Mouse (Mus musculus) liver, embryonic 16.5 days (tissue): ENCODE results near the gene Brd3. TPM values are rescaled to one million over a fixed set of nuclear protein-coding genes. Genes with fewer than 3 reads are reported as not detected.
A peak's percentile ranks its signal among the peaks of the same experiment; 100 is the strongest.
"Not testable (repeated sequence)": the region's sequence is repeated elsewhere in the genome, so short reads cannot be mapped to it uniquely, and the experiment has no call there.

Experiments
- ATAC-seq: fragments of 200-750 bp; cut with Nextera tagmentation; 2 replicates; pipeline ENCODE4 v1.8.0; 2017; ENCODE audit warnings: low read depth, mild to moderate bottlenecking, moderate number of reproducible peaks, moderate library complexity
- H3K27ac ChIP-seq: fragments of 300-500 bp; sonication (generic); 2 replicates; pipeline ENCODE4 v1.5.1; 2014; ENCODE audit warnings: mild to moderate bottlenecking, low read length
- H3K27me3 ChIP-seq: fragments of 300-500 bp; sonication (generic); 2 replicates; pipeline ENCODE4 v1.6.1; 2014; ENCODE audit warnings: low read depth, low read length, mixed read lengths; ENCODE audit not compliant: control insufficient read depth, insufficient read depth
- H3K36me3 ChIP-seq: fragments of 300-500 bp; sonication (generic); 2 replicates; pipeline ENCODE4 v1.6.1; 2014; ENCODE audit warnings: mild to moderate bottlenecking; ENCODE audit not compliant: control insufficient read depth, insufficient read depth
- H3K4me1 ChIP-seq: fragments of 300-500 bp; sonication (generic); 2 replicates; pipeline ENCODE4 v1.6.1; 2014; ENCODE audit warnings: low read depth, low read length, mixed read lengths; ENCODE audit not compliant: control insufficient read depth
- H3K4me2 ChIP-seq: fragments of 300-500 bp; sonication (generic); 2 replicates; pipeline ENCODE4 v1.6.1; 2014; ENCODE audit warnings: low read depth, low read length, mixed read lengths
- H3K4me3 ChIP-seq: fragments of 300-500 bp; sonication (generic); 2 replicates; pipeline ENCODE4 v1.5.1; 2014; ENCODE audit warnings: low read depth, mild to moderate bottlenecking, low read length
- H3K9ac ChIP-seq: fragments of 300-500 bp; sonication (generic); 2 replicates; pipeline ENCODE4 v1.6.1; 2014; ENCODE audit warnings: low read depth, low read length
- H3K9me3 ChIP-seq: fragments of 300-500 bp; sonication (generic); replicated peaks from 2 replicates; pipeline ENCODE4 v1.6.1; 2016; ENCODE audit warnings: low read length; ENCODE audit not compliant: control insufficient read depth
- WGBS: fragments of 180-500 bp; shearing (Covaris S2); extraction: QIAGEN DNeasy Blood & Tissue Kit; methylation state at CpG from one replicate; pipeline ENCODE4 v1.1.7; 2014; ENCODE audit not compliant: insufficient replicate concordance; 5-methylcytosine and 5-hydroxymethylcytosine counted together
- polyA plus RNA-seq: library from polyadenylated mRNA; unstranded; fragments of >200 nt; fragmentation: Nextera tagmentation; extraction: Ambion mirVana; gene quantifications from 2 replicates; pipeline ENCODE4 v1.2.1, GENCODE M21; 2015

The Brd3 gene
- polyA plus RNA-seq, 1 experiment from 2014 or later: 24.3 TPM

DNA sequence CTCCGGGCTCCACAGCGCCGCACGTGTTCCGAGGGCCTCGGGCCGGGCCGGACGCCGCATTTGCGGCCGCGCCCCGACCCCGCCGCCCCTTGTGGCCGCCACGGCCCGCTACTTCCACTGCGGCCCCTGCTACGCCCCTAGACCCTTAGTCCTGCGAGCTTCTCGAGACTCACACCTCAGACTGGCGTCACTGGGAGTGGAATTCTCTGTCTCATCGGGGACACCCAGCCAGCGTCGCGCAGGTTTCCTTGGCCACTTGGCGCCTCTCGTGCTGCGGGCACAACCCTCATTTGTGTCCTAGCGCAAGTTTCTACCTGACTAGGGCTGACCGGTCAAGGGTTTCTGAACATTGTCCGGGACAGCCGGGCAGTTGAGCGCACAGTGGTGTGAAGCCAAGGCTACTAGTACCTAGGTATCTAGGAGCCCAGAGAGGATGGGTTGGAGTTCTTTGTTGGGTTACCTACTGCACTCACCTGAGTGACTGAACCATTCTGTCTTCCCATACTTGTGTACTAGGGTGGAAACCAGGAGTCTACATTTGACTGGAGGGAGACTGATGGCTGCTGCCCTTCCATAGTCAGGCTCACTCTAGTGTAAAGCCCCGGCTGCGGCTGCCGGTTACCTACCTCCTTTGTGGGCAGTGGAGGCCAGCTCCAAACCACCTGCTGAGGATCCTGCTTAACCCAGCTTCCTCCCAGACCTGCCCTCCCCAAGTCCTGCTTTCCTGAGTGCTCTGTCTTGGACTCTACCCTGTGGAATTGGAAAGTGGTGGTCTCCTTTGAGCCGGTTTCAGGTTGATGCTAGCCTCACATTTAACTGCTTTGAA, 8.1 kb upstream of the Brd3 start:
- peaks cover 20% of the 10 kb centered on the region for H3K36me3 ChIP-seq
- peak overlapping the region; percentile 90 for H3K9ac ChIP-seq
- no peaks in the 10 kb centered on the region for H3K27me3 ChIP-seq
- peak; percentile 20 for ATAC-seq
- H3K4me1 ChIP-seq: peaks cover 29% of the 10 kb centered on the region
- WGBS: under 1% methylated on average over 35 of the region's 40 CpGs
- peak overlapping the region; percentile 93 for H3K4me3 ChIP-seq
- H3K4me2 ChIP-seq: peak overlapping the region; percentile 96
- peak overlapping the region; percentile 78 for H3K27ac ChIP-seq
- H3K9me3 ChIP-seq: no peaks in the 10 kb centered on the region

DNA sequence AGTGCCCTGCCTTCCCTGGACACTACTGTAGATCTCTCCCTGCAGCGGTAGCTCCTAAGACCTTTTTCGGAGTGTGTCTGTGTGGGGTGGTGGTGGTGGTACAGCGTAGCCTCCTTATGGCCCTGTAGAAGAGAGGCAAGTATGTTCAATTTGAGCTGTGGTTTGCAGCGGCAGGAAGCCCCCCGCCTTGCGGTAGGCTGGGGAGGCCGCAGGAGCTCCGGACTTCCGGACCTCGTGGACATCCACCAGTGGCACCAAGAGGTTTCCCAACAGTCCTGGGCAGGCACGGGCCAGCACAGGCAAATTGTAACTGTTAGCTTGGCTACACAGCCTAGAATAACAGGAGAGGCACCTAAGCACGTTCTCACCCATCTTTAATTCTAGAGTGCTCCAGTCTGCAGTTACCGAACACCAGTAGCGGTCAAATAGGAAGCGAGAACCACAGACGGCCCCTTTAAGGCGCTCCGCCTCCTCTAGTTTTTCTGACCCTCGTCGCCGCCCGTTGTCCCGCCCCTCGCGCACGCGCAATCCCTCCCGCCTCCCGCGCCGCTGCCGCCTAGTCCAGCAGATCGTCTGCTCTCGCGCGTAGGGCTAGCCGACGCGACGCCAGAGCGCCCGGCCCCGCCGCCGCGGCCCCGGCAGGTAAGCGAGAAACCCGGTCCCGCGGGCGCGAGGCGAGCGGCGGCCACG, 7.3 kb upstream of the Brd3 start, which contains the start of gene Wdr5:
Gene Wdr5, plus strand, starts transcription at position 519 of the 690 bp plus-strand sequence.
- peaks cover 12% of the 10 kb centered on the region for H3K36me3 ChIP-seq
- peak within 1 kb of the TSS; percentile 96 for H3K4me2 ChIP-seq
- under 1% methylated on average over 57 of the region's 57 CpGs for WGBS
- H3K27me3 ChIP-seq: no peaks in the 10 kb centered on the region
- H3K27ac ChIP-seq: peak within 1 kb of the TSS; percentile 86
- H3K4me3 ChIP-seq: peak within 1 kb of the TSS; percentile 93
- peak; percentile 91 for ATAC-seq
- peaks cover 29% of the 10 kb centered on the region for H3K4me1 ChIP-seq
- H3K9me3 ChIP-seq: no peaks in the 10 kb centered on the region
- peak within 1 kb of the TSS; percentile 90 for H3K9ac ChIP-seq

DNA sequence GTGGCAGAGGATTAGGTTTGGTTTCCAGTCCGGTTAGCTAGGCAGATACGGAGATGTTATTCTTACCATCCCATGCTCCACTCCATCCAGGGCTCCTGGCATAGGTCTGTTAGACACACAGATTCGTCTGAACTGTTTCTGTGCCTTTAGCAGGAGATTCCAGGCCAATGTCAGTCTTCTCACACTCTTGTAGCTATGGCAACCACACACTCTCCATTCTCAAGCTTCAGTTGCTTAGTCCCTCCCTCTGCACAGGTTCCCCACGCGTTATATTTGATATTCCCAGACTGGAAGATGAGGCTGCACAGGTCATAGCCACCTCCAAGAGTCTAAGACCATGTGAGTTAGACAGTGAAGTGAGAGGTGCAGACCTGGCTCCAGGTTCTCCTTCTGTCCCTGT, 6.4 kb upstream of the Brd3 start:
- Histone ChIP-seq H3K9me3 (no peaks in the 10 kb centered on the region), H3K27me3 (no peaks in the 10 kb centered on the region), H3K9ac (peak overlapping the region; percentile 90), H3K4me2 (peak overlapping the region; percentile 96), H3K36me3 (peaks cover 4% of the 10 kb centered on the region), H3K4me3 (peak overlapping the region; percentile 93), H3K27ac (peak overlapping the region; percentile 86), H3K4me1 (peaks cover 29% of the 10 kb centered on the region)
- WGBS: 44% methylated on average over 5 of the region's 5 CpGs
- ATAC-seq: no peak

DNA sequence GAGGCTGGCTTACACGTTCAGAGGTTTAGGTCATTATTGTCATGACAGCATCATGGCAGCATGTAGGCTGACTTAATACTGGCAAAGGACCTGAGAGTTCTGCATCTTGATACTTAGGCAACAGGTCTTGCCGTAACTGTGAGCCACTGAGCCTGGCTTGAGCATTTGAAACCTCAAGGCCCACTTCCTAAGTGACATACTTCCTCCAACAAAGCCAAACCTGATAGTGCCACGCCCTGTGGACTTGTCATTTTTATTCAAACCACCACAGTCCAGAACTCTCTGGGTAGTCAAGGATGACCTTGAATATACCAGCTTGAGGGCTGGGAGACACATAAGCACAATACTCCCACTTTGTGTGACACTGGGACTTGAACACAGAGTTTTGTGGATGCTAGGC, 5.4 kb upstream of the Brd3 start:
- ATAC-seq: no peak
- no peaks in the 10 kb centered on the region for H3K9me3 ChIP-seq
- WGBS: 58% methylated on average over 3 of the region's 3 CpGs
- H3K4me2 ChIP-seq: no peak overlapping the region
- H3K4me1 ChIP-seq: peaks cover 34% of the 10 kb centered on the region
- no peaks in the 10 kb centered on the region for H3K36me3 ChIP-seq
- H3K27me3 ChIP-seq: no peaks in the 10 kb centered on the region
- H3K27ac ChIP-seq: no peak overlapping the region
- H3K4me3 ChIP-seq: no peak overlapping the region
- no peak overlapping the region for H3K9ac ChIP-seq

DNA sequence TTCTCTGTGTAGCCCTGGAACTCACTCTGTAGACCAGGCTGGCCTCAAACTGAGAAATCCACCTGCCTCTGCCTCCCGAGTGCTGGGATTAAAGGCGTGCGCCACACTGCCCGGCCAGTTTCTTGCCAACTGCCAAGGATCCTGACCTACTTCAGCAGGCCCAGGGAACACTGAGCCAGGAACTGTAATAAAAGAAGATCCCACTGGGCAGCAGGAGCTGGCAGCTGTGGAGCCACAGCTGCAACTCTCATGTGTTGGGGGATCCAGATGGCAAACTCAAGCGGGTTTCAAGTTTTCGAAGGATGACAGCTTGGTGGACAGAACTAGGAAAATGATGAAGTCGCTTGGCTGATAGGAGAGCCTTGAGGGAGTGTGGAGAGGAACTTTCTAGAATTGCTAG, 3.2 kb upstream of the Brd3 start:
- 81% methylated on average over 7 of the region's 7 CpGs for WGBS
- H3K9me3 ChIP-seq: no peaks in the 10 kb centered on the region

DNA sequence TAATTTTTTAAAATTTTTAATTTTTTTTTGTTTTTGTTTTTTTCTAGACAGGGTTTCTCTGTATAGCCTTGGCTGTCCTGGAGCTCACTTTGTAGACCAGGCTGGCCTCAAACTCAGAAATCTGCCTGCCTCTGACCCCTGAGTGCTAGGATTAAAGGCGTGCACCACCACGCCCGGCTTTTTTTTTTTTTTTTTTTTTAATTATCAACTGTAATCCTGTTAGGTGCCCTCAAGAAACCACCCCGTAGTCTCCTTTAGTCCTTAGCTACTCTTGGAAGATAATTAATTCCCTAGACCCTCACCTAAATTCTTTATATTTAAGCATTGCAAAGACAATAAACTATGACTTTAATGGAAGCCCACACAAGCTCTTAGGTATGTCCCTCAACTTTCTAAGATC, 804 bp downstream of the Brd3 start:
- H3K27ac ChIP-seq, H3K27me3 ChIP-seq, H3K9ac ChIP-seq, H3K9me3 ChIP-seq, H3K4me2 ChIP-seq, H3K4me3 ChIP-seq, ATAC-seq, H3K36me3 ChIP-seq: not testable (repeated sequence)
- WGBS: 26% methylated on average over 4 of the region's 4 CpGs
- peaks cover 26% of the 10 kb centered on the region for H3K4me1 ChIP-seq

More for the DNA sequence above, 3.2 kb upstream of the Brd3 start:
- ATAC-seq: no peak
- Histone ChIP-seq H3K4me1 (peaks cover 20% of the 10 kb centered on the region), H3K27ac (no peak overlapping the region), H3K9ac (no peak overlapping the region), H3K36me3 (no peaks in the 10 kb centered on the region), H3K27me3 (no peaks in the 10 kb centered on the region), H3K4me2 (no peak overlapping the region), H3K4me3 (no peak overlapping the region)

DNA sequence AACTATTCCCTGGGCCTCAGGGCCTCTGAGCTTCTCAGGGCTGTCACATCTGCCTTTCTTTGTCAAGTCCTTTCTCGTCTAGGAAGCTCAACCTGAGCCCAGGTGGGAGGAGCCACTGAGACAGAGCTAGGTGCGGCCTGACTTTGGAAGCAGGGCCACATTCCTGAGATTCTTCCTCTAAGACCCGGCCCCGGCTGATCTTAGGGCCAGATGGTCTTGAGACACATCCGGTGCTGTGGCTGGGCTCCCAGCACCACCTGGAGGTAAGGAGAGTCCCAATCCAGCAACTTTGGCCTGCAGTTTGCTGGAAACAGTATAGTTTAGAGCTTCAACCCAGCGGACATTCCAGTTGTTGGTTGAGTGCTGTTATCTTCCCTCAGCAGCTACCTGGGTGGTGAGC, 1.9 kb downstream of the Brd3 start:
- no peaks in the 10 kb centered on the region for H3K9me3 ChIP-seq
- no peak overlapping the region for H3K27ac ChIP-seq
- H3K4me3 ChIP-seq: no peak overlapping the region
- H3K4me1 ChIP-seq: peaks cover 26% of the 10 kb centered on the region
- no peak overlapping the region for H3K9ac ChIP-seq
- H3K27me3 ChIP-seq: no peaks in the 10 kb centered on the region
- 26% methylated on average over 6 of the region's 6 CpGs for WGBS
- ATAC-seq: no peak
- no peaks in the 10 kb centered on the region for H3K36me3 ChIP-seq
- H3K4me2 ChIP-seq: no peak overlapping the region

DNA sequence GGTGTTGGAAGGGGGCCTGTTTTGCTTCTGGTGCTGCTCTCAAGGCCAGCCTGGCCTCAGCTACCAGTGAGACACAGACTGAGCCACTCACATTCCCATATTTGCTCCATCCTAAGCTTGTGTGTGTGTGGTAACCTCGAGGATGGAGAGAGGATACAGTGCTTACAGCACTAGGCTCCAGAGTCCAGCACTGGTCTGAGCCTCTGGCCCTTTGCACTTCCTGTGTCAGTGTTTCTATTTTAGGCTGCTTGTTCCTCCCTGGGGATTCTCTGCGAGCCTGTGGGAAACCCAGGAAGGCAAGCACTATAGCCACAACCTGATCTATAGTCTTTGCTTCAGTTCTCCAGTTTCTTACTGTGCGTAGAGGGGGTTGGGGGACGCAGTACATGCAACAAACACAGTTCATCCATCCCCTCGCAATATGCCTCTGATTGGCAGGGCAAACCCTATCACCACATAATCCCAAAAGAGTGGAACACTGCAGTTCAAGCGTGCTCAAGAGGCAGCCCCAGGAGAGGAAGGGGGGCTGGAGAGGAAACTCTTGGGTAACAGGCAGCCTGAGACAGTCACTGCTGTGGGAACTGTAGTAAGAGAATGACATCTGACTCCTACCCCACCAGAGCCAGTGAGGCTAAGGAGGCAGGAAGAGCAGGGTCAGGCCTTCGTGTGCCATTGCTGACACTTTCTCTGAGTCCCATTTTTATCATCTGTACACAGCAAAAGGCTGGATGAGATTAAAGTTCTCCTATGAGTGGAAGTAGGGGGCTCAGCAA, 3.2 kb downstream of the Brd3 start:
- Histone ChIP-seq H3K27ac (peak overlapping the region; percentile 63), H3K36me3 (no peaks in the 10 kb centered on the region), H3K4me2 (0 out of 2 replicates have a peak overlapping the region, but pooled peaks have one; percentile 15), H3K4me1 (peaks cover 26% of the 10 kb centered on the region), H3K27me3 (no peaks in the 10 kb centered on the region), H3K9ac (no peak overlapping the region), H3K4me3 (no peak overlapping the region), H3K9me3 (no peaks in the 10 kb centered on the region)
- ATAC-seq: peak; percentile 58
- WGBS: 39% methylated on average over 7 of the region's 7 CpGs
